Mouse (Mus musculus): ENCODE data around the gene Olfr1463. TPM values are rescaled to one million over a fixed set of nuclear protein-coding genes. Genes with fewer than 3 reads are reported as not detected.

Olfr1463 gene
- polyA plus RNA-seq (2015; fragmentation: Nextera tagmentation; extraction: Ambion mirVana), result not detected in 2 replicates

- no peak for ATAC-seq
- no peak for TF ChIP-seq CTCF (IDR thresholded peaks at IDR 0.05)
- no peak for TF ChIP-seq EP300 (IDR thresholded peaks at IDR 0.05)
- no peaks in the 10 kb centered on the region for H3K27me3 ChIP-seq (replicated peaks; ENCODE audit: insufficient read depth, low read length)
These were observed at the start of gene Olfr1463 for GRCm38 (mm10) chr19:13231028-13231427. Gene Olfr1463 (plus strand): TSS chr19:13231328.

GRCm38 (mm10) chr19:13185434-13185833, 45.7 kb upstream of the Olfr1463 start, which contains the start of gene Olfr1462:
Gene Olfr1462 (plus strand): TSS chr19:13185734.
- Histone ChIP-seq H3K27ac (ENCODE audit: low read length) (no peak within 1 kb of the TSS), H3K36me3 (ENCODE audit: insufficient read depth, low read length) (no peaks in the 10 kb centered on the region), H3K4me1 (ENCODE audit: insufficient read depth, low read depth, low read length) (no peaks in the 10 kb centered on the region), H3K9me3 (ENCODE audit: low read length) (no peaks in the 10 kb centered on the region), H3K4me2 (replicated peaks; ENCODE audit: low read depth, low read length) (no peak within 1 kb of the TSS), H3K9ac (replicated peaks; ENCODE audit: low read depth) (no peak within 1 kb of the TSS), H3K4me3 (ENCODE audit: low read depth, low read length) (no peak within 1 kb of the TSS), H3K27me3 (replicated peaks; ENCODE audit: insufficient read depth, low read length) (no peaks in the 10 kb centered on the region)
- DNase-seq (ENCODE audit: low spot score) (no peak), ATAC-seq (no peak)
- no peak for TF ChIP-seq EP300 (IDR thresholded peaks at IDR 0.05)
- TF ChIP-seq CTCF (IDR thresholded peaks at IDR 0.05), result no peak
- 70% methylated on average over 1 of the region's 1 CpGs for WGBS

More at GRCm38 (mm10) chr19:13231028-13231427, at the start of gene Olfr1463:
- Histone ChIP-seq H3K4me1 (ENCODE audit: insufficient read depth, low read depth, low read length) (no peaks in the 10 kb centered on the region), H3K9me3 (ENCODE audit: low read length) (no peaks in the 10 kb centered on the region), H3K4me3 (ENCODE audit: low read depth, low read length) (no peak within 1 kb of the TSS), H3K27ac (ENCODE audit: low read length) (no peak within 1 kb of the TSS), H3K36me3 (ENCODE audit: insufficient read depth, low read length) (no peaks in the 10 kb centered on the region), H3K4me2 (replicated peaks; ENCODE audit: low read depth, low read length) (no peak within 1 kb of the TSS), H3K9ac (replicated peaks; ENCODE audit: low read depth) (no peak within 1 kb of the TSS)
- DNase-seq (ENCODE audit: low spot score), result no peak

GRCm38 (mm10) chr19:13221666-13222065, 9.5 kb upstream of the Olfr1463 start:
- H3K4me2 ChIP-seq (replicated peaks; ENCODE audit: low read depth, low read length), result no peak overlapping the region
- H3K4me1 ChIP-seq (ENCODE audit: insufficient read depth, low read depth, low read length), result no peaks in the 10 kb centered on the region
- no peaks in the 10 kb centered on the region for H3K36me3 ChIP-seq (ENCODE audit: insufficient read depth, low read length)
- no peaks in the 10 kb centered on the region for H3K27me3 ChIP-seq (replicated peaks; ENCODE audit: insufficient read depth, low read length)
- TF ChIP-seq EP300 (IDR thresholded peaks at IDR 0.05), result no peak
- no peak for TF ChIP-seq CTCF (IDR thresholded peaks at IDR 0.05)
- no peak overlapping the region for H3K4me3 ChIP-seq (ENCODE audit: low read depth, low read length)
- no peaks in the 10 kb centered on the region for H3K9me3 ChIP-seq (ENCODE audit: low read length)
- DNase-seq (ENCODE audit: low spot score) (no peak), ATAC-seq (no peak)
- no peak overlapping the region for H3K27ac ChIP-seq (ENCODE audit: low read length)
- no peak overlapping the region for H3K9ac ChIP-seq (replicated peaks; ENCODE audit: low read depth)
- 84% methylated on average over 11 of the region's 11 CpGs for WGBS

Other genes with a start within 250 kb of the Olfr1463 start
- gene Olfr1451, start 236.3 kb upstream of the Olfr1463 start, polyA plus RNA-seq (2015; fragmentation: Nextera tagmentation; extraction: Ambion mirVana), result not detected in 2 replicates
- not detected in 2 replicates for gene Olfr1453, start 203.0 kb upstream of the Olfr1463 start, polyA plus RNA-seq (2015; fragmentation: Nextera tagmentation; extraction: Ambion mirVana)
- not detected in 2 replicates for gene Olfr1454, start 170.7 kb upstream of the Olfr1463 start, polyA plus RNA-seq (2015; fragmentation: Nextera tagmentation; extraction: Ambion mirVana)
- gene Olfr1457, start 133.4 kb upstream of the Olfr1463 start, polyA plus RNA-seq (2015; fragmentation: Nextera tagmentation; extraction: Ambion mirVana), result not detected in 2 replicates
- not detected in 2 replicates for gene Olfr1458, start 124.6 kb upstream of the Olfr1463 start, polyA plus RNA-seq (2015; fragmentation: Nextera tagmentation; extraction: Ambion mirVana)
- gene Olfr1459, start 81.8 kb upstream of the Olfr1463 start, polyA plus RNA-seq (2015; fragmentation: Nextera tagmentation; extraction: Ambion mirVana), result not detected in 2 replicates
- gene Olfr1461, start 68.3 kb upstream of the Olfr1463 start, polyA plus RNA-seq (2015; fragmentation: Nextera tagmentation; extraction: Ambion mirVana), result not detected in 2 replicates
- not detected in 2 replicates for gene Olfr1462, start 45.6 kb upstream of the Olfr1463 start, polyA plus RNA-seq (2015; fragmentation: Nextera tagmentation; extraction: Ambion mirVana)
- not detected in 2 replicates for gene Olfr1465, start 84.2 kb downstream of the Olfr1463 start, polyA plus RNA-seq (2015; fragmentation: Nextera tagmentation; extraction: Ambion mirVana)
- gene Olfr1466, start 107.5 kb downstream of the Olfr1463 start, polyA plus RNA-seq (2015; fragmentation: Nextera tagmentation; extraction: Ambion mirVana), result not detected in 2 replicates
- not detected in 2 replicates for gene Olfr1467, start 130.9 kb downstream of the Olfr1463 start, polyA plus RNA-seq (2015; fragmentation: Nextera tagmentation; extraction: Ambion mirVana)
- gene Olfr1469, start 176.5 kb downstream of the Olfr1463 start, polyA plus RNA-seq (2015; fragmentation: Nextera tagmentation; extraction: Ambion mirVana), result not detected in 2 replicates
- not detected in 2 replicates for gene Olfr1471, start 212.1 kb downstream of the Olfr1463 start, polyA plus RNA-seq (2015; fragmentation: Nextera tagmentation; extraction: Ambion mirVana)
- gene Olfr1472, start 224.8 kb downstream of the Olfr1463 start, polyA plus RNA-seq (2015; fragmentation: Nextera tagmentation; extraction: Ambion mirVana), result not detected in 2 replicates
- gene Olfr1474, start 238.2 kb downstream of the Olfr1463 start, polyA plus RNA-seq (2015; fragmentation: Nextera tagmentation; extraction: Ambion mirVana), result not detected in 2 replicates
- not detected in 2 replicates for gene Olfr1475, start 248.9 kb downstream of the Olfr1463 start, polyA plus RNA-seq (2015; fragmentation: Nextera tagmentation; extraction: Ambion mirVana)

Data from lung, postnatal 0 days (tissue).